Mouse (Mus musculus) right cerebral cortex, postnatal 25 days (tissue): Measurements from ENCODE around the gene Parm1.

ENCODE experiments used
- DNase-seq: peaks from one replicate; pipeline ENCODE4 v3.0.0; 2022

Gene Parm1

DNA sequence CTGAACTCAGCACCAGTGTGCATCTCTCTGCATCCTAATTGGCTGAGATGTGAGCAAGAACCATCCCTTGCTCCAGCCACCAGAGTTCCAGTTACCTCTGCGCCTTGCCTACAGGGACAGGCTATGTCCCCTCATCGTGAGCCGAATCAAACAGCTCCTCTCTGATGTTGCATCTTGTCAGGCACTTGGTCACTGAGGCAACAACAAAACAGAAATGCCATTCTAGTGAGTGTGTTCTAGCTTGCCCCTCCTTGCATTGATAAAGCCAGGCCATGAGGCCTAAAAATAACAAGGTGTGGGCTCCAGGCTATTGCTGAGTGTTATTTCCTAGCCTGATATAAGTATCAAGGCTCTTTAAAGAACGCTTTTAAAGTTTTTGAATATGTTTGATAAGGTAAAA is 64.4 kb downstream of the Parm1 start:
- no peak for DNase-seq

DNA sequence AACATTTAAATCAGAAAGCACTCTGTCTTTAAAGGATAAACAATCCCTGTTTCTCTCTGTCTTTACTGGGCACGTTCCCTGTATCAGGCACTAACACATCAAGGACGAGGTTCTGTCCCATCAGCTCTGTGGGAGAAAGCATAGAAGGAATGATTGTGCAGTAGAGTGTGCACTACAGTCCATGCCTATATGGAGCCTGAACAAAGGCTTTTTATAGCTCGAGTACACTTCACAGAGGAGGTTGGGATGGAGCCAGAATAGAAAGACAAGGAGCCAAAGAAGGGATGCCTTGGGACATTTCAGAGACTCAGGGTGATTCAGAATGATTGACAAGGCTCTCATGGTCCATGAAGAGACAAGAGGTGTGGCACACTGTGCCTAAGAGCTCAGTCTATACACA is 68.8 kb downstream of the Parm1 start:
- no peak for DNase-seq

GRCm38 (mm10) chr5:91594083-91594482 is 76.7 kb downstream of the Parm1 start:
- no peak for DNase-seq

GRCm38 (mm10) chr5:91597216-91597615 is 79.8 kb downstream of the Parm1 start:
- no peak for DNase-seq

DNA sequence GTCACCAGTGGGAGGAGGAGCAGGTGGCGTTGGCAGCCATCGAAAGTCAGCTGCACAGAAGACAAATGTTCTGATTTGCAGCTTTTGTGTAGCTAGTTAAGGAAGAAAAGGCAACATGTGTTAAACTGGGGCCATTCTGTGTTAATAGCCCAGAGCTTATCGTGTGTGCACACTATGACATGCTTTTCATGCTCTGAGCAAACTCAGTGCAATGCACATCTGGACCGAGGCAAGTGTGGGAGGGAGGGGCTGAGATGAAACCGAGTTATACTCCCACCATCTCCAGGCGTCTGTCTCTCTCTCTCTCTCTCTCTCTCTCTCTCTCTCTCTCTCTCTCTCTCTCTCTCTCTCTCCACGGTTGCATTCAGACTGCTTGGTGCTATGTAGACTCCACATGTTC is 82.4 kb downstream of the Parm1 start:
- no peak for DNase-seq

GRCm38 (mm10) chr5:91603347-91603746 is 85.9 kb downstream of the Parm1 start:
- DNase-seq, result no peak

DNA sequence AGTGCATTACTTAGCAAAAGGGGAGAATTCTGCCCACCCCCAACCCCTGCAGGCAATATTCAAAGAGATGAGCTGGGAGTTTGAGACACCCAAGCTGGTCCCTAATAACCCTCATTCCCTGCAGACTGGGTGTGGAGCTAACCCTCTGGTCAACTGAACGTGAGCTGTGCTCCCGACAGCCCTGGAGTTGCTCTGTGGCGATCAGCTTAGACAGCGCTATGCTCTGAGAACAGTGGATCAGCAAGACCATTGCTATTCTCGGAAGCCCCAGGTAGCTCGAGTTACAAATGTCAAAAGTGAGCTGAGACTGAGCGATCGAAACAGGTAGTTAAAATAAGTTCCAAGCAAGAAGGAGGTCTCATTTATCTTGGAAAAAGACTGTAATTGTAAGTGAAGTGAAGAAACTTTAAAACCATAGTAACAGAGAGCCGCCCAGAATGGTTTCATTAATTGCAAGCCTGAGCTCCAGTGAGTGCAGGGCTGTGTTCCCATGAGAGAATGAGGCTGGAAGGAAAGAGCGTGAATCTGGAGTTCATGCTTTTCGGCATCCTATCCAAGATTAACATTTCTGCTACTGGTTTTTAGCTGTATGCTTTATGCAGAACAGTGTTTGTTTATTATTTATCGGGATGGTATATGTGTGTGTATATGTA is 86.5 kb downstream of the Parm1 start:
- no peak for DNase-seq

DNA sequence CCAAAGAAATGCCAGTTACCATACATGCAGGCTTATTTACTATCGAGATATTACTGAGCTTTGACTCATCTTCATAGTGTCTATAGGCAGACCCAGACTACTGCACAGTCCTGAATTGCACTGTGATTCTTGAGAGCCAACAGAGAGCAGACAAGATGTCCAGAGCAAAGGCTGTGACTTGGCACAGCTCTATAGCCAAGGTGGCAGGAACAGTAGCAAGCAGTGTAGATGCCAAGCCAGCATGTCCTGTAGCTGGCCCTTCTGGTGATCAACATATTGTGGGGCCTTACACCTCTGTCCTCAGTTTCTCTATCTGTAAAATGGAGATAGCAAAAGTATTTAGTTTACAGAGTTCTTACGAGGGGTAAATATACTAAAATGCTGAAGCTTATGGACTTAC is 89.8 kb downstream of the Parm1 start:
- DNase-seq, result no peak

DNA sequence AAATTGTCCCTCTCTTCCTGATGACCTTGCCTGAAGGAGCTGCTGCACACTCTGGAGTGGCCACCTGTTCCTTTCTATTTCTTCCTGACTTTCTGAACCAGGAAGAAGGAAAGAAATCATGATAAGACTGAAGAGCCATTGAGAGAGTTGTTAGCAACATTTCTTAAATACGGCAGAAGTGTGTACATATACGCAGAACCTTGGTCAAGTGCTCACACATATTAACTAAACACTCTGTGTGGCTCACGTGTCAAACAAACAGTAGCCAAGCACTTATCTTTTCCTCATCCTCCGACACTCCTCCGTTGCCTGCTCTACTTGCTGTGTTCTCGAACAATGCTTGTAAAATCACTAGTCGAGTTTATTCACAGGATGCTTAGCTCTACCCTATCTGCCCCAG is 90.4 kb downstream of the Parm1 start:
- DNase-seq, result no peak

DNA sequence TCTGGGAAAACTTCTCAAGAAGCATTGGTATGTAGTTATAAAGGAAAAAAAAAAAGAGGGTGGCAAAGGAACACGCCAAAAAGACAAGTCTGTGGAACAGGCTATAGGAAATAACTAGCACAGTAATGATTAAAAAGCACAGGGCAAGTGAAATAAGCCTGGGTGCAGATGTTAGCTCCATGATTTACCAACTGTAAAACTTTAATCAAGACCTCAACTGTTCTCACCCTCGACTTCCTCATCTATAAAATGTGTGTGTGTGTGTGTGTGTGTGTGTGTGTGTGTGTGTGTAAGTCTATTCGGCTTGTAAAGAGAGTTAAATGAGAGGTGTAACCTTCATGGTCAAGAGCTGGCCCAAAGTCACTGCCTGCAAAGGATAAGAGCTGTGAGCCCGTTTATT is 91.6 kb downstream of the Parm1 start:
- no peak for DNase-seq

GRCm38 (mm10) chr5:91609511-91610300 is 92.3 kb downstream of the Parm1 start:
- no peak for DNase-seq

- no peak for DNase-seq
Observed at GRCm38 (mm10) chr5:91610499-91610898, 93.1 kb downstream of the Parm1 start.

GRCm38 (mm10) chr5:91611589-91611988 is 94.2 kb downstream of the Parm1 start:
- DNase-seq, result no peak

- no peak for DNase-seq
Observed at GRCm38 (mm10) chr5:91617331-91618233, 100.2 kb downstream of the Parm1 start.

GRCm38 (mm10) chr5:91618661-91619173 is 101.3 kb downstream of the Parm1 start:
- no peak for DNase-seq

DNA sequence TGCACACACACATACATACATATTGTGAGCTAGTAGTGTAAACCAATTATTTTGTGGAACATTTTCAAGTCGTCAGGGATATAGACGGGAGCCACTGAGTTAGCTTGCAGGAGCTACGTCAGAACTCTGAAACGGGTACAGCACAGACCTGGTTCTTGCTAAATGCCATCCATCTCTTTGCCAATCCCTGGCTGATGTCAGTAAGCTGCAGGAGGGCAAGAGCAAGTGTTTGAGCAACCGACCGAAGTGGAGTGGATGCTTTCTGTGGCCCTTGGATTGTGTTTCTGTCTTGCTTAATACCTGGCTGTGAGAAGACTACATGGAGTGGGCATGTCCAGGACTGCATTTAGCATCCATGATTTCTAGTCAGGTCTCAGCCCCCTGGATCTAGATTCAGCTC is 103.8 kb downstream of the Parm1 start:
- DNase-seq, result no peak

- no peak for DNase-seq
Observed at GRCm38 (mm10) chr5:91626823-91627222, 109.4 kb downstream of the Parm1 start.

GRCm38 (mm10) chr5:91629472-91629871 is 112.1 kb downstream of the Parm1 start:
- DNase-seq, result no peak

- DNase-seq, result no peak
Observed at GRCm38 (mm10) chr5:91651330-91651729, 133.9 kb downstream of the Parm1 start.

GRCm38 (mm10) chr5:91653061-91653915 is 135.9 kb downstream of the Parm1 start:
- DNase-seq, result no peak

DNA sequence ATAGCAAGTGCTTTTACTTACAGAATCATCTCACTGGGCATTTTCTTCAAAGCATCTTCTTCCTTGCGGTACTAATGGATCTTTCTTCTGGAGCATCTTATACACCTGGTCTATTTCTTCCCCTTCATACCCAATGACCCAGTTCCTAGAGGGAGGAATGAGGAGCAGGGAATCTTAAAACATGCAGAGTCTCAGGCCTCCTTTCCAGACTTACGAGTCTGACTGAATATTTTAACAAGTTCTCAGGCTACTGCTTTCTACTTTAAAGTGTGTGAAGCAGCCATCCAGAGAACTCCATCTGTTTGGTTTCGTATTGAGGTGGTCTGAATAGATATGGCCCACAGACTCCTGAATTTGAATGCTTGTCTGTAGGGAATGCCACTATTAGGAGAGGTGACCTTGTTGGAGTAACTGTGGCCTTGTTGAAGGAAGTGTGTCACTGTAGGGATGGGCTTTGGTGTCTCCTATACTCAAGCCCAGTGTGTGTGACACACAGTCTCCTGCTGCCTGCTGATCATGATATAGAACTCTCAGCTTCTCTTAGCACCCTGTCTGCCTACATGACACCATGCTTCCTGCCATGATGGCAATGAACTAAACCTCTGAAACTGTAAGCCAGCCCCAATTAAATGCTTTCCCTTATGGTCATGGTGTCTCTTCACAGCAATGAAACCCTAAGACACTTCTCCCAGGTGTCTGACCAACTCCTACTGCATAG is 137.1 kb downstream of the Parm1 start:
- no peak for DNase-seq

DNA sequence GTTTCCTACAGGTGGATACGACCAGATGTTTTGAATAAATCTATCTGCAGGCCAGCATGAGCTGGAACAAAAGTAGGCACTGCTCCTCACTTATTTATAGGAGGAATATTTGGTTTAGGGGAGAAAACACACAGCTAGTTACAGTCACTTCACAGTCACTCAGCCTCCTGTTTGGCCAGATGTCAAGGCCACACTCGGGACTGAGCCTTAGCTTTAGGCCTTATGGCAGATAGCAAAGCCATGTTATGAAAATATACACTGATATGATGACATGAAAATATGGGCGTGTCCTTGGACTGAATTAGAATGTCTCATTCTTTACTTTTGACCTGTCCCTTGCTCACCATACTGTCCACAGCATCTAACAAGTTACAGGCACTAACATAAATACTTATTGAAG is 137.8 kb downstream of the Parm1 start:
- DNase-seq, result no peak
